Mouse (Mus musculus) lung, embryonic 14.5 days (tissue): Measurements from ENCODE around the gene Gps2. TPM values are rescaled to one million over a fixed set of nuclear protein-coding genes. Genes with fewer than 3 reads are reported as not detected.
A peak's percentile ranks its signal among the peaks of the same experiment; 100 is the strongest.

Experiments used
- ATAC-seq: fragments of 200-750 bp; cut with Nextera tagmentation; 2 replicates; pipeline ENCODE4 v1.8.0; 2017; ENCODE audit warnings: mild to moderate bottlenecking, moderate TSS enrichment, moderate library complexity; ENCODE audit not compliant: insufficient read depth
- DNase-seq: peaks from one replicate; pipeline ENCODE4 v3.0.0-alpha.2; 2015
- H3K27ac ChIP-seq: fragments of 300-500 bp; sonication (generic); 2 replicates; pipeline ENCODE4 v1.5.1; 2014; ENCODE audit warnings: low read depth, mild to moderate bottlenecking, moderate library complexity
- H3K27me3 ChIP-seq: fragments of 300-500 bp; sonication (generic); 2 replicates; pipeline ENCODE4 v1.6.1; 2014; ENCODE audit warnings: low read length, control low read depth; ENCODE audit not compliant: insufficient read depth
- H3K36me3 ChIP-seq: fragments of 300-500 bp; sonication (generic); 2 replicates; pipeline ENCODE4 v1.6.1; 2014; ENCODE audit warnings: control low read depth; ENCODE audit not compliant: insufficient read depth
- H3K4me1 ChIP-seq: fragments of 300-500 bp; sonication (generic); 2 replicates; pipeline ENCODE4 v1.6.1; 2014; ENCODE audit warnings: antibody characterized with exemption, control low read depth; ENCODE audit not compliant: insufficient read depth
- H3K4me2 ChIP-seq: fragments of 300-500 bp; sonication (generic); 2 replicates; pipeline ENCODE4 v1.6.1; 2014; ENCODE audit warnings: mild to moderate bottlenecking
- H3K4me3 ChIP-seq: fragments of 300-500 bp; sonication (generic); 2 replicates; pipeline ENCODE4 v1.5.1; 2014; ENCODE audit warnings: low read depth, low read length
- H3K9ac ChIP-seq: fragments of 300-500 bp; sonication (generic); 2 replicates; pipeline ENCODE4 v1.6.1; 2014
- H3K9me3 ChIP-seq: fragments of 300-500 bp; sonication (generic); 2 replicates; pipeline ENCODE4 v1.6.1; 2016; ENCODE audit warnings: low read depth, low read length, control low read depth
- CTCF ChIP-seq: IDR thresholded peaks from 2 replicates; pipeline ENCODE4 v1.5.1; 2016; ENCODE audit warnings: antibody characterized with exemption, low read depth
- WGBS: fragments of 180-500 bp; shearing (Covaris S2); extraction: QIAGEN DNeasy Blood & Tissue Kit; methylation state at CpG from one replicate; pipeline ENCODE4 v1.1.7; 2014; 5-methylcytosine and 5-hydroxymethylcytosine counted together
- polyA plus RNA-seq: library from polyadenylated mRNA; unstranded; fragments of >200 nt; fragmentation: Nextera tagmentation; extraction: Ambion mirVana; gene quantifications from 2 replicates; pipeline ENCODE4 v1.2.1, GENCODE M21; 2014

The Gps2 gene
- polyA plus RNA-seq, 1 experiment from 2014 or later = 78.6 TPM

- Histone ChIP-seq H3K27ac (peak overlapping the region; percentile 98), H3K4me1 (0 out of 2 replicates have a peak, but pooled peaks cover 5% of the 10 kb centered on the region), H3K4me3 (peak overlapping the region; percentile 84), H3K27me3 (no peaks in the 10 kb centered on the region), H3K9ac (peak overlapping the region; percentile 89), H3K9me3 (no peaks in the 10 kb centered on the region), H3K4me2 (peak overlapping the region; percentile 99), H3K36me3 (peaks cover 30% of the 10 kb centered on the region)
- WGBS = under 1% methylated on average over 42 of the region's 42 CpGs
- TF ChIP-seq CTCF = no peak
- DNase-seq = peak; percentile 99
- peak; percentile 79 for ATAC-seq
Measured at GRCm38 (mm10) chr11:69901406-69901846, 12.3 kb upstream of the Gps2 start.

GRCm38 (mm10) chr11:69901993-69902392 is 11.7 kb upstream of the Gps2 start:
- H3K4me3 ChIP-seq = peak overlapping the region; percentile 84
- peak overlapping the region; percentile 98 for H3K27ac ChIP-seq
- peak overlapping the region; percentile 89 for H3K9ac ChIP-seq
- no peak for TF ChIP-seq CTCF
- peak overlapping the region; percentile 99 for H3K4me2 ChIP-seq
- peaks cover 36% of the 10 kb centered on the region for H3K36me3 ChIP-seq
- under 1% methylated on average over 38 of the region's 39 CpGs for WGBS
- ATAC-seq (no peak), DNase-seq (peak; percentile 15)
- 0 out of 2 replicates have a peak, but pooled peaks cover 5% of the 10 kb centered on the region for H3K4me1 ChIP-seq
- H3K9me3 ChIP-seq = no peaks in the 10 kb centered on the region
- no peaks in the 10 kb centered on the region for H3K27me3 ChIP-seq

- WGBS = 86% methylated on average over 13 of the region's 13 CpGs
- no peak for ATAC-seq
- H3K36me3 ChIP-seq = peaks cover 46% of the 10 kb centered on the region
- H3K27me3 ChIP-seq = no peaks in the 10 kb centered on the region
- H3K9ac ChIP-seq = no peak overlapping the region; the same call in 1 of the 2 replicates
- H3K27ac ChIP-seq = no peak overlapping the region
- peak overlapping the region; percentile 84 for H3K4me3 ChIP-seq
- no peak for TF ChIP-seq CTCF
- 0 out of 2 replicates have a peak, but pooled peaks cover 5% of the 10 kb centered on the region for H3K4me1 ChIP-seq
- H3K9me3 ChIP-seq = no peaks in the 10 kb centered on the region
- peak overlapping the region; percentile 99 for H3K4me2 ChIP-seq
- DNase-seq = no peak
Measured at GRCm38 (mm10) chr11:69902972-69903371, 10.7 kb upstream of the Gps2 start.

GRCm38 (mm10) chr11:69904311-69904710 is 9.4 kb upstream of the Gps2 start:
- Histone ChIP-seq H3K27me3 (no peaks in the 10 kb centered on the region), H3K4me3 (no peak overlapping the region), H3K9ac (no peak overlapping the region), H3K4me1 (0 out of 2 replicates have a peak, but pooled peaks cover 5% of the 10 kb centered on the region), H3K4me2 (no peak overlapping the region), H3K36me3 (peaks cover 59% of the 10 kb centered on the region), H3K9me3 (no peaks in the 10 kb centered on the region), H3K27ac (no peak overlapping the region)
- no peak for TF ChIP-seq CTCF
- WGBS = 91% methylated on average over 9 of the region's 9 CpGs
- DNase-seq (no peak), ATAC-seq (no peak)

GRCm38 (mm10) chr11:69908645-69909044 is 5.0 kb upstream of the Gps2 start:
- Histone ChIP-seq H3K27me3 (no peaks in the 10 kb centered on the region), H3K4me1 (no peaks in the 10 kb centered on the region), H3K4me3 (no peak overlapping the region), H3K36me3 (peaks cover 98% of the 10 kb centered on the region), H3K9ac (no peak overlapping the region), H3K9me3 (no peaks in the 10 kb centered on the region), H3K27ac (no peak overlapping the region), H3K4me2 (no peak overlapping the region)
- DNase-seq (no peak), ATAC-seq (no peak)
- 87% methylated on average over 11 of the region's 11 CpGs for WGBS
- TF ChIP-seq CTCF = no peak

- 89% methylated on average over 5 of the region's 5 CpGs for WGBS
- ATAC-seq = no peak
Measured at GRCm38 (mm10) chr11:69909174-69909573, 4.5 kb upstream of the Gps2 start.

GRCm38 (mm10) chr11:69910177-69910576 is 3.5 kb upstream of the Gps2 start:
- no peaks in the 10 kb centered on the region for H3K27me3 ChIP-seq
- ATAC-seq = no peak
- 91% methylated on average over 8 of the region's 8 CpGs for whole genome bisulfite sequencing
- no peak for DNase-seq
- H3K27ac ChIP-seq = no peak overlapping the region
- H3K9ac ChIP-seq = no peak overlapping the region
- H3K4me2 ChIP-seq = no peak overlapping the region
- H3K9me3 ChIP-seq = no peaks in the 10 kb centered on the region
- H3K36me3 ChIP-seq = peaks cover 88% of the 10 kb centered on the region
- no peaks in the 10 kb centered on the region for H3K4me1 ChIP-seq
- H3K4me3 ChIP-seq = no peak overlapping the region
- TF ChIP-seq CTCF = no peak

More at GRCm38 (mm10) chr11:69909174-69909573, 4.5 kb upstream of the Gps2 start:
- no peak for TF ChIP-seq CTCF
- H3K9ac ChIP-seq = no peak overlapping the region
- no peaks in the 10 kb centered on the region for H3K9me3 ChIP-seq
- H3K4me1 ChIP-seq = no peaks in the 10 kb centered on the region
- no peak overlapping the region for H3K4me3 ChIP-seq
- no peak for DNase-seq
- H3K4me2 ChIP-seq = no peak overlapping the region
- no peaks in the 10 kb centered on the region for H3K27me3 ChIP-seq
- peaks cover 93% of the 10 kb centered on the region for H3K36me3 ChIP-seq
- H3K27ac ChIP-seq = no peak overlapping the region
